16 mouse cellular contexts compared by ENCODE assay signal in genomic region chr8:96548663-96549062, GRCm38 (mm10).
DNase-seq lines count a peak whose midpoint lies in the region; ATAC-seq and TF ChIP-seq lines count a peak whose summit lies in the region.
"Had no signal": no experiment of that assay in that cellular context is flagged by ENCODE, and none has a peak within 500 bp of the region (broad histone marks: within the 10 kb centered on the region; RNA-seq: fewer than 3 reads in every experiment).

No protein-coding gene starts in this region.

- no peak overlapping the region for H3K27ac ChIP-seq in forebrain, embryonic 14.5 days (ENCODE audit: low read depth, low read length)
- H3K27ac ChIP-seq in forebrain, embryonic 10.5 days = no peak overlapping the region
- H3K27ac ChIP-seq in layer of hippocampus, adult 2 months = no peak overlapping the region
- H3K27ac ChIP-seq: forebrain, embryonic 15.5 days; kidney, postnatal 0 days; left cerebral cortex, adult 2 months; limb, embryonic 15.5 days had no signal

- peak; percentile 30 for DNase-seq in forebrain, embryonic 14.5 days (ENCODE audit: low spot score)
- DNase-seq in forebrain, embryonic 10.5 days (ENCODE audit: extremely low spot score, low spot score) = no peak
- peak; percentile 7 to 15 for DNase-seq in layer of hippocampus, adult 2 months (ENCODE audit: low spot score in 2 of 2)
- DNase-seq in layer of hippocampus, postnatal 36 days = no peak
- peak; percentile 19 for DNase-seq in brain, adult 2 months (ENCODE audit: low read depth, low spot score)
- peak; percentile 24 for DNase-seq in layer of hippocampus, adult 9-11 months
- DNase-seq in ovary, postnatal 36 days (ENCODE audit: low spot score) = no peak
- no peak for DNase-seq in testis, postnatal 14 days (ENCODE audit: low spot score)
- DNase-seq: adrenal gland, adult 2 months; gastrocnemius, postnatal 14 days; lung, adult 18-20 months had no signal

- no peak overlapping the region for H3K9ac ChIP-seq in forebrain, embryonic 14.5 days (ENCODE audit: low read length)
- H3K9ac ChIP-seq: forebrain, embryonic 15.5 days; limb, embryonic 15.5 days had no signal

- no peaks in the 10 kb centered on the region for H3K27me3 ChIP-seq in forebrain, embryonic 14.5 days (replicated peaks; ENCODE audit: control insufficient read depth, insufficient read depth, low read length)
- H3K27me3 ChIP-seq in forebrain, embryonic 10.5 days (ENCODE audit: poor library complexity, severe bottlenecking) = no peaks in the 10 kb centered on the region
- H3K27me3 ChIP-seq: forebrain, embryonic 15.5 days; limb, embryonic 15.5 days had no signal

- no peak overlapping the region for H3K4me2 ChIP-seq in forebrain, embryonic 14.5 days (ENCODE audit: low read length)
- H3K4me2 ChIP-seq: forebrain, embryonic 15.5 days; heart, embryonic 11.5 days; limb, embryonic 15.5 days had no signal

- H3K4me3 ChIP-seq in forebrain, embryonic 14.5 days (ENCODE audit: low read depth, low read length) = no peak overlapping the region
- no peak overlapping the region for H3K4me3 ChIP-seq in forebrain, embryonic 10.5 days
- H3K4me3 ChIP-seq in layer of hippocampus, adult 2 months = no peak overlapping the region
- H3K4me3 ChIP-seq: forebrain, embryonic 15.5 days; left cerebral cortex, adult 2 months; limb, embryonic 15.5 days had no signal

- ATAC-seq in forebrain, embryonic 14.5 days = peak; percentile 55; the same call in 1 of the 2 replicates
- ATAC-seq: forebrain, embryonic 15.5 days had no signal

- WGBS in forebrain, embryonic 14.5 days = 73% methylated on average over 4 of the region's 4 CpGs
- WGBS in forebrain, embryonic 10.5 days = 93% methylated on average over 4 of the region's 4 CpGs

- TF ChIP-seq CTCF in layer of hippocampus, adult 2 months (conservative IDR thresholded peaks at IDR 0.05) = peak; percentile 45

- no peaks in the 10 kb centered on the region for H3K4me1 ChIP-seq in forebrain, embryonic 14.5 days (ENCODE audit: control insufficient read depth, insufficient read depth, low read length)
- H3K4me1 ChIP-seq in forebrain, embryonic 10.5 days = no peaks in the 10 kb centered on the region
- H3K4me1 ChIP-seq: forebrain, embryonic 15.5 days; limb, embryonic 15.5 days had no signal

- H3K9me3 ChIP-seq in forebrain, embryonic 14.5 days (replicated peaks; ENCODE audit: control insufficient read depth, low read length) = no peaks in the 10 kb centered on the region
- no peaks in the 10 kb centered on the region for H3K9me3 ChIP-seq in forebrain, embryonic 10.5 days
- H3K9me3 ChIP-seq: forebrain, embryonic 15.5 days; limb, embryonic 15.5 days had no signal

- H3K36me3 ChIP-seq in forebrain, embryonic 14.5 days (ENCODE audit: control insufficient read depth, insufficient read depth, low read length) = no peaks in the 10 kb centered on the region
- no peaks in the 10 kb centered on the region for H3K36me3 ChIP-seq in forebrain, embryonic 10.5 days (replicated peaks)
- H3K36me3 ChIP-seq: forebrain, embryonic 15.5 days; limb, embryonic 15.5 days had no signal

Comparison
In these comparisons a context has a peak if more than half of its experiments do, and no peak if none do; other contexts are left out.
1. DNase-seq: peak in forebrain, embryonic 14.5 days (single experiment), layer of hippocampus, adult 2 months (2 of 2), brain, adult 2 months (single experiment) and layer of hippocampus, adult 9-11 months (single experiment); none in forebrain, embryonic 10.5 days (single experiment), layer of hippocampus, postnatal 36 days (0 of 2), ovary, postnatal 36 days (single experiment) and testis, postnatal 14 days (single experiment).